Mouse (Mus musculus) stomach, embryonic 14.5 days (tissue): Measurements from ENCODE around the gene Cd59b. TPM values are rescaled to one million over a fixed set of nuclear protein-coding genes. Genes with fewer than 3 reads are reported as not detected.
A peak's percentile ranks its signal among the peaks of the same experiment; 100 is the strongest.

ENCODE experiments used
- ATAC-seq: fragments of 200-750 bp; cut with Nextera tagmentation; 2 replicates; pipeline ENCODE4 v1.8.0; 2017; ENCODE audit warnings: low read depth, moderate TSS enrichment; ENCODE audit not compliant: insufficient number of reproducible peaks, insufficient read depth, low FRiP score
- H3K27ac ChIP-seq: fragments of 300-500 bp; sonication (generic); 2 replicates; pipeline ENCODE4 v1.5.1; 2014; ENCODE audit warnings: mild to moderate bottlenecking, low read length, moderate library complexity, mixed read lengths
- H3K27me3 ChIP-seq: fragments of 300-500 bp; sonication (generic); 2 replicates; pipeline ENCODE4 v1.6.1; 2014; ENCODE audit warnings: low read length, control low read depth, mixed read lengths; ENCODE audit not compliant: control insufficient read depth, insufficient read depth
- H3K36me3 ChIP-seq: fragments of 300-500 bp; sonication (generic); 2 replicates; pipeline ENCODE4 v1.6.1; 2014; ENCODE audit warnings: mild to moderate bottlenecking, control low read depth, low read length, moderate library complexity, mixed read lengths; ENCODE audit not compliant: control insufficient read depth, insufficient read depth
- H3K4me1 ChIP-seq: fragments of 300-500 bp; sonication (generic); 2 replicates; pipeline ENCODE4 v1.6.1; 2014; ENCODE audit warnings: low read length, control low read depth, mixed read lengths; ENCODE audit not compliant: control insufficient read depth, insufficient read depth
- H3K4me2 ChIP-seq: fragments of 300-500 bp; sonication (generic); replicated peaks from 2 replicates; pipeline ENCODE4 v1.6.1; 2014; ENCODE audit warnings: low read depth, low read length, control low read depth
- H3K4me3 ChIP-seq: fragments of 300-500 bp; sonication (generic); 2 replicates; pipeline ENCODE4 v1.5.1; 2014; ENCODE audit warnings: low read depth, low read length, control low read depth
- H3K9ac ChIP-seq: fragments of 300-500 bp; sonication (generic); replicated peaks from 2 replicates; pipeline ENCODE4 v1.6.1; 2014; ENCODE audit warnings: low read depth, mild to moderate bottlenecking, control low read depth, low read length, moderate library complexity, mixed read lengths
- H3K9me3 ChIP-seq: fragments of 300-500 bp; sonication (generic); 2 replicates; pipeline ENCODE4 v1.6.1; 2016; ENCODE audit warnings: low read depth, low read length, control low read depth; ENCODE audit not compliant: control insufficient read depth
- WGBS: fragments of 180-500 bp; shearing (Covaris S2); extraction: QIAGEN DNeasy Blood & Tissue Kit; methylation state at CpG from one replicate; pipeline ENCODE4 v1.1.7; 2014; 5-methylcytosine and 5-hydroxymethylcytosine counted together
- polyA plus RNA-seq: library from polyadenylated mRNA; unstranded; fragments of >200 nt; fragmentation: Nextera tagmentation; extraction: Ambion mirVana; gene quantifications from 2 replicates; pipeline ENCODE4 v1.2.1, GENCODE M21; 2014

Gene Cd59b
- polyA plus RNA-seq, result 5.8 and 6.7 TPM in 2 replicates

DNA sequence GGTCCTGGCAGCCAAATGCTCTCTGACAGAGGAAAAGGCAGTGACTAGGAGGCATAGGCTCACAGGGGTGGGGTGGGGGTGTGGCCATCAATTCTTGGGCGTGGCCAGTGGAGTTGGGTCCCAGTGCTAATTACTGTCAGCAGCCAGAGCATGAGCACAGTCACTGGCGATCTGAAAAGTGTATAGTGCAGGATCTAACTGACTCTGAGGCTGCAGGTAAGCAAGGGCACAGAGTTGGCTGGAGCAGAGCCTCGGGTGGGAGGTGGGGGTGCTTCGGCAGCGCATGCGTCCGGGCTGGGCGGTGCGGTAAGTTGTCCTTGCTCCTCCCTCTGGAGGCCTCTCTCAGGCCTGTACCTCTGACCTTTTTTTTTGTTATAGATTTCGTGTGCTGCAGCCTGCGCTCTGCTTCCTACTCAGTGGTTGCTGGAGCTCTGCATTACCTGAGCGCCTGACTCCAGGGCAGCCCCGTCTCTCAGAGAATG, at the start of gene Cd59b:
Gene Cd59b (plus strand): TSS at position 146 of the 482 bp plus-strand sequence.
- 4% methylated on average over 11 of the region's 13 CpGs for WGBS
- peak within 1 kb of the TSS; percentile 44 for H3K4me2 ChIP-seq
- peak within 1 kb of the TSS; percentile 21; the same call in 1 of the 2 replicates for H3K9ac ChIP-seq
- H3K4me3 ChIP-seq, result peak within 1 kb of the TSS; percentile 31
- H3K27me3 ChIP-seq, result no peaks in the 10 kb centered on the region
- ATAC-seq, result peak; percentile 85
- H3K27ac ChIP-seq, result no peak within 1 kb of the TSS
- no peaks in the 10 kb centered on the region for H3K9me3 ChIP-seq
- H3K4me1 ChIP-seq, result no peaks in the 10 kb centered on the region
- H3K36me3 ChIP-seq, result no peaks in the 10 kb centered on the region

DNA sequence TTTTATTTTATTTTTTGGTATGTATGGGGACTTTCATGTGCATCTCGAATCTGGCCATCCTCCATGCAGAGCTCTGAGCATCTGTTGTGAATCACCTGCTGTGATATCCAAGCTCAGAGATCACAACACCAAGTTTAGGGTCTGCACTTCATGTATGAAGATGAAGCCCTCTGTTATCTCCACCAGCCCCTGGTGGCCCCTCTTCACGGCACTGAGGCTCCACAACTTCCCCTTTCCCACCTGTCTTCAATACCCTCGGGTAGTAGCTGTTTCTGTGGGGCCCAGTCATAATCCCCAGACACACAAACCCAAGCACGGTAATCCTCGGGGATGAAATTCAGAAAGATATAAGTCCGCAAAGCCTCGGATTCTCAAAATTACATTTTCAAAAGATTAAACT, 46.6 kb upstream of the Cd59b start:
- Histone ChIP-seq H3K4me1 (no peaks in the 10 kb centered on the region), H3K4me2 (no peak overlapping the region), H3K27me3 (no peaks in the 10 kb centered on the region), H3K4me3 (no peak overlapping the region), H3K36me3 (no peaks in the 10 kb centered on the region), H3K27ac (no peak overlapping the region), H3K9me3 (no peaks in the 10 kb centered on the region), H3K9ac (no peak overlapping the region)
- ATAC-seq, result no peak
- 75% methylated on average over 7 of the region's 7 CpGs for WGBS

DNA sequence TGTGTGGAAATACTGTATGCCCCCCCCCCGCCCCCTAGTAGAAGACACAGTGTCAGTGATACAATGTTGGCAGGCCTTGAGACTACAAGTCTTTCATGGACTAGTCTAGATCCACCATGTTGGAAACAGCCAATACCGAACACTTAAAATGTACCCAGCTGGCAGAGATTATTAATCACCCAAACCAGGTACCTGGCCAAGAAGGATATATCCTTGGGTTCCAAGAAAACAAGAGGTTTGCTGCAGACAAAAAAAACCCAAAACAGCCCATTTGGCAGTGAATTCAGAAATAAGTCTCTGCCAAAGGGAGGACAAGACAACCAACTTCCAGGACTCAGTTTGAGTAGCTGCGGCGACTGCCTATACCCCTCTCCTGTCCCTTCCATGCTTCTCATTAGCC, 45.0 kb upstream of the Cd59b start:
- WGBS, result 90% methylated on average over 4 of the region's 4 CpGs
- H3K4me2 ChIP-seq, result no peak overlapping the region
- H3K9ac ChIP-seq, result no peak overlapping the region
- no peaks in the 10 kb centered on the region for H3K36me3 ChIP-seq
- ATAC-seq, result no peak
- H3K27ac ChIP-seq, result no peak overlapping the region
- no peak overlapping the region for H3K4me3 ChIP-seq
- H3K4me1 ChIP-seq, result peaks cover 10% of the 10 kb centered on the region
- no peaks in the 10 kb centered on the region for H3K27me3 ChIP-seq
- H3K9me3 ChIP-seq, result no peaks in the 10 kb centered on the region

DNA sequence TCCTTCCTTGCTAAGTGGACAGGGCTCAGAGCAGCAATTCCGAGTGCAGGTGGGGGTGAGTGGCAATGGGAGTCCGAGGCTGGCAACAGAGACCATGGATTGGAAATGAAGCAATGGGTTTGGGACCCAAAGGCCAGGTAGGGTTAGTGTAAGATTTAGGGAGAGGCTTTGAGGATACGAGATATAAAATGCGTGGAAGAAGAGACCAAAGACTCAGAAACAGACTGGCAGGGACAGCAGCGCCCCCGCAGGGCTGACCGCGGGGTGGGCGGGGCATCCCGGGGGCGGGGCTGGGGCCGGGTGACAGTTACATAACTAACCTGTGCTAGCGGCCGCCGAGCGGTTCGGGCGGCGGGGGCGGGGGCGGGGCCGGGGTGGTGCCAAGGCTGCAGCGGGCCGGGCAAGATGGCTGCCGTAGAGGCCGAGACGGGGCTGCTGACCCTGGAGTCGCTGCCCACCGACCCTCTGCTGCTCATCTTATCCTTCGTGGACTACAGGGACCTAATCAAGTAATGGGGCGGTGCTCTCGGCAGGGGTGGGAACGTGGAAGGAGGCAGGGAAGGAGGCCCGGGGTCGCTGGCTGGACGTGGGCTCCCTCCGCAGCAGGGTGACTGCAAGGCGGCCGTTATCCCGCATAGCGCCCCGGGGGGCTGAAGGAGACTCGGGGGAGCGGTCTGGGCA, 42.1 kb upstream of the Cd59b start, which contains the start of gene Fbxo3:
Gene Fbxo3 (plus strand): TSS at position 264 of the 681 bp plus-strand sequence.
- peak within 1 kb of the TSS; percentile 85 for H3K4me2 ChIP-seq
- no peaks in the 10 kb centered on the region for H3K36me3 ChIP-seq
- peak within 1 kb of the TSS; percentile 99 for H3K4me3 ChIP-seq
- ATAC-seq, result peak; percentile 95
- under 1% methylated on average over 42 of the region's 44 CpGs for WGBS
- H3K27me3 ChIP-seq, result no peaks in the 10 kb centered on the region
- H3K27ac ChIP-seq, result peak within 1 kb of the TSS; percentile 74; the same call in 1 of the 2 replicates
- peaks cover 14% of the 10 kb centered on the region for H3K4me1 ChIP-seq
- no peaks in the 10 kb centered on the region for H3K9me3 ChIP-seq
- peak within 1 kb of the TSS; percentile 93 for H3K9ac ChIP-seq

DNA sequence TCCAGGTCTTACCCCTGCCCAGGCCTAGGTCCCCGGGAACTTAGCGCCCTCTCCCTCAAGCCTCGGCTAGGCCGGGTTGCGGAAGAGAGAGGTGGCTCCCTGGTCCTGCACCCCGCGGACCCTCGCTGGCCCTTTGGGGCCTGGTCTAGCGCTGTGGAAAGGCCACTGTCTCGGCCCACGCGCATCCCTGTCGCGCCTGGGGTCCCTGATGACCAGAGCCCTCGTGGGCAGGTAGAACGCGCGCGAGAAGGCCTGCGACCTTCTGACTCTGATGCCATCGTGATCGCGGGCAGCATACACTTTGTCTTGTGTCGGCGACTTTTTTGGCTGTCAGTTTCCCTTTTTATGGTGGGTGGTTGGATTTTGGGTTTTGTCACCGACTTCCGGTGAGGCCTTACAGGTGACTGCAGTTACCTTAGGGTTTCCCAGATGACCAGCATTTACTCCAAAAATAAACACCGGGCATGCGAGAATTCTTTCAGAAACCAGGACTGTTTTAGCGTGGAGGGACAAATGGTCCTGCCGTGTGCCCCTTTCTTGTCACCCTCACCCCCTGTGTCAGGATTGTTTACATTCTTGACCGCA, 41.4 kb upstream of the Cd59b start, which contains the start of gene 4931422A03Rik:
Gene 4931422A03Rik (minus strand): TSS at position 223 of the 585 bp plus-strand sequence.
- Histone ChIP-seq H3K27ac (peak within 1 kb of the TSS; percentile 74; the same call in 1 of the 2 replicates), H3K4me2 (peak within 1 kb of the TSS; percentile 85), H3K36me3 (no peaks in the 10 kb centered on the region), H3K27me3 (no peaks in the 10 kb centered on the region), H3K4me1 (peaks cover 14% of the 10 kb centered on the region), H3K9ac (peak within 1 kb of the TSS; percentile 93), H3K9me3 (no peaks in the 10 kb centered on the region), H3K4me3 (peak within 1 kb of the TSS; percentile 99)
- under 1% methylated on average over 31 of the region's 32 CpGs for WGBS
- peak; percentile 61; the same call in 1 of the 2 replicates for ATAC-seq

DNA sequence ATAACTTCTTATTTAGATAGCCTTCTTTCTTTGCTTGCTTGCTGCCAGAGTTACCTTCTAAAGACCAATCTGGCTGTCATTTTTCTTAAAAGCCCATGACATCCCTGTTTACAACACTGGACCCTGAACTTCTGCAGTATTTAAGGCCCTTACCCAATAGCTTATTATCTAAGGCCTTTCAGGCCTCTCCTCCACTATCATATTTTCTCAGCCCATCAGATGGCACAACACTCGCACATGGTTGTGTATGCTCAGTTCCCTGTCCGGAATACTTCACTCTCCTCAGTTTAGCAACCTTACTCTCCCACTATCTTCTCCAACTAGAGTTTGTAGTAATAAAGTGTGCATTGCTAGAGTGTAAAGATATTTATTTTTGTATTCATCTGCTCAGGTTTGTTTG, 40.6 kb upstream of the Cd59b start:
- peaks cover 4% of the 10 kb centered on the region for H3K36me3 ChIP-seq
- no peak overlapping the region for H3K9ac ChIP-seq
- peaks cover 14% of the 10 kb centered on the region for H3K4me1 ChIP-seq
- H3K4me2 ChIP-seq, result peak overlapping the region; percentile 85
- WGBS, result 54% methylated on average over 2 of the region's 2 CpGs
- peak overlapping the region; percentile 99 for H3K4me3 ChIP-seq
- no peaks in the 10 kb centered on the region for H3K27me3 ChIP-seq
- H3K27ac ChIP-seq, result no peak overlapping the region
- ATAC-seq, result no peak
- H3K9me3 ChIP-seq, result no peaks in the 10 kb centered on the region

DNA sequence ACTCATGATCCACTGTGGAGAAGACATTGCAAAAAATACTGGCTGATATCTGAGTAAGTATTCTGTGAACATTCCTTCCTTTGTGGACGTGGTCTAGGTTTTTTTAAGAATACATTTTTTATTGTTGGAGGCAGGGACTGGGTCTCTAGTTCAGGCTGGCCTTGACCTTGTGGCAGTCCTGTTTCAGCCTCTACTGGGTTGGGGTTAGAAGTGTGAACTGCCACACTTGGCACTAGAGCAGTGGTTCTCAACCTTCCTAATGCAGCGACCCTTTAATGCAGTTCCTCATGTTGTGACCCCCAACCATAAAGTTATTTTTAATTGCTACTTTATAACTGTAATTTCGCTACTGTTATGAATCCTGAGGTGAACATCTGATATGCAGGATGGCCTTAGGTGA, 39.3 kb upstream of the Cd59b start:
- no peak overlapping the region for H3K9ac ChIP-seq
- H3K36me3 ChIP-seq, result peaks cover 7% of the 10 kb centered on the region
- H3K27ac ChIP-seq, result no peak overlapping the region
- ATAC-seq, result no peak
- H3K4me2 ChIP-seq, result no peak overlapping the region
- no peaks in the 10 kb centered on the region for H3K27me3 ChIP-seq
- H3K4me3 ChIP-seq, result no peak overlapping the region
- 80% methylated on average over 3 of the region's 3 CpGs for WGBS
- H3K9me3 ChIP-seq, result no peaks in the 10 kb centered on the region
- peaks cover 14% of the 10 kb centered on the region for H3K4me1 ChIP-seq

DNA sequence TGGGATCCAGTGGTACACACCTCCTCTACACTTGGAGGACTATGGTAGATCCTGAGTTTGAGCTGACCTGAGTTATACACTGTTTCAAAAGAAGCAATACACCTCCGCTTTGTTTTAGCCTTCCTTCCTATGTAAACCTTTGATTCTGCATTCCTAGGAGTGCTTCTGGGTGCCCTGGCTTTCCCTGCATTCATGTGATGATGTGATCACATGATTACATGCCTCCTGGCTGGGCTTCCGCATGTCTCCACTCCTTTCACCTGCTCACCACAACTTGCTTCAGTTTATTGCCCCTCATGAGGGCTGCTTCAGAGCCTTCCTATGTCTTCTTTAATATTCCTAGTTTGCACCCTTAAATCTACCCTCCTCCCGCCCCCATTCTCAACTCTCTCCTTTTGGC, 37.6 kb upstream of the Cd59b start:
- Histone ChIP-seq H3K36me3 (peaks cover 9% of the 10 kb centered on the region), H3K4me2 (no peak overlapping the region), H3K9me3 (no peaks in the 10 kb centered on the region), H3K4me3 (no peak overlapping the region), H3K4me1 (peaks cover 14% of the 10 kb centered on the region), H3K27ac (no peak overlapping the region), H3K27me3 (no peaks in the 10 kb centered on the region), H3K9ac (no peak overlapping the region)
- no peak for ATAC-seq
- 85% methylated on average over 3 of the region's 3 CpGs for WGBS
